Mouse (Mus musculus) bone marrow macrophage, adult 2 months (primary cell): ENCODE data around the gene Pde4d.

ENCODE experiments used
- CTCF ChIP-seq: IDR thresholded peaks from 2 replicates; pipeline ENCODE4 v1.5.1; 2012; ENCODE audit warnings: low read depth, mild to moderate bottlenecking, low read length, moderate library complexity
- POLR2A ChIP-seq: IDR thresholded peaks from 2 replicates; pipeline ENCODE4 v1.6.1; 2012; ENCODE audit warnings: mild to moderate bottlenecking, low read depth, low read length, borderline replicate concordance

DNA sequence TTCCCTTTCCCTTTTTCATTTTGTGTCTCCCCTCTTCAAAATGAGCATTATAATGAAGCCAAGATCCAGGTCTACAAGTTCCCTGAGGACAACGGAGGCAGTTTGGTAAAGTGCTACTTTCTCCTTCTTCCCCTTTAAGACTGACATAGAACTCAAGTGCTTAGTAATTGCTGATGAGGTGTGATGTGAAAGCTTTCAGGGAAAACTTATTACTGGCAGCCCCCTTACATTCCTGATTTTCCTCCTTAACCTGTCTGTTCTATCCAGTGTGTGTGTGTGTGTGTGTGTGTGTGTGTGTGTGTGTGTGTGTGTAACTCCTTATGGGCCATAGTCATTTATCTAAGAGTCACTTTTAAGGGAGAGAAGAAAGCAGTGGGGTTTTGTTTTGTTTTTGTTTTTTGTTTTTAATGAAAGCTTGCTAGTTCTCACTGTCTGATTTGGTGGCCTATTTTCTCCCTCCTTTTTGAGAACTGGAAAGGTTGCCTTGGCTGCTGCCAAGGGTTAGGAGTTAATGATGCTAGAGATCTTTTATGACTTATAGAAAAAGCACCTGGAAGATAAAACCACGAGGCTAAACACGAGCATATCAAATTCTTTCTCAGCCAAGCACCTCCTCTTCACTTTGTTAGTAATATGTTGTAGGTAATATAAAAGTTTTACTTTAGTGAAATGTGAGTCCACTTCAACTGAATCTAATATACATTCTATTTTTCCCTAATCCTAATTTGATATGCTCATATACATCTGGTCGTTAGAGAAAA is 1236.5 kb downstream of the Pde4d start:
- TF ChIP-seq CTCF (no peak), POLR2A (no peak)
